Mouse (Mus musculus) heart, adult 10 weeks (tissue): ENCODE measurements around the gene Olfr571. TPM values are rescaled to one million over a fixed set of nuclear protein-coding genes. Genes with fewer than 3 reads are reported as not detected.

Experiments used
- polyA plus RNA-seq: library from polyadenylated mRNA; stranded (reverse); fragments of 350-450 nt; fragmentation: Illumina TruSeq; extraction: RNeasy Lipid Tissue Mini Kit (QIAGEN cat#74804); gene quantifications from one replicate; pipeline ENCODE4 v1.2.3, GENCODE M21; 2014; ENCODE audit warnings: low read depth, low replicate concordance

The Olfr571 gene
- not detected for polyA plus RNA-seq

GRCm38 (mm10) chr7:102917032-102917875, at the start of gene Olfr571:
Olfr571 (minus strand) TSS chr7:102917536.

GRCm38 (mm10) chr7:102962360-102962759, 45.0 kb upstream of the Olfr571 start, which contains the start of gene Olfr576:
Olfr576 (plus strand) TSS chr7:102962660.

GRCm38 (mm10) chr7:102958593-102958992, 41.3 kb upstream of the Olfr571 start, which contains the start of gene Olfr575:
Olfr575 (minus strand) TSS chr7:102958775.

GRCm38 (mm10) chr7:102948167-102948566, 30.8 kb upstream of the Olfr571 start, which contains the start of gene Olfr574:
Olfr574 (plus strand) TSS chr7:102948467.

GRCm38 (mm10) chr7:102942475-102942874, 25.1 kb upstream of the Olfr571 start, which contains the start of gene Olfr573-ps1:
Olfr573-ps1 (minus strand) TSS chr7:102942575.

GRCm38 (mm10) chr7:102924109-102924508, 6.8 kb upstream of the Olfr571 start, which contains the start of gene Olfr572:
Olfr572 (plus strand) TSS chr7:102924409.

GRCm38 (mm10) chr7:102890782-102891181, 26.6 kb downstream of the Olfr571 start, which contains the start of gene Olfr569:
Olfr569 (minus strand) TSS chr7:102890882.

GRCm38 (mm10) chr7:102876822-102877221, 40.5 kb downstream of the Olfr571 start, which contains the start of gene Olfr568:
Olfr568 (plus strand) TSS chr7:102877122.

GRCm38 (mm10) chr7:102858665-102859064, 58.7 kb downstream of the Olfr571 start, which contains the start of gene Olfr566:
Olfr566 (minus strand) TSS chr7:102858765.

Other genes with a start within 250 kb of the Olfr571 start
- 23.3 TPM for gene Trim68, start 230.2 kb downstream of the Olfr571 start, polyA plus RNA-seq
- not detected for gene Olfr557, start 221.6 kb downstream of the Olfr571 start, polyA plus RNA-seq
- gene Olfr558, start 215.3 kb downstream of the Olfr571 start, polyA plus RNA-seq: 6.0 TPM
- not detected for gene Olfr33, start 198.5 kb downstream of the Olfr571 start, polyA plus RNA-seq
- gene Olfr559, start 190.0 kb downstream of the Olfr571 start, polyA plus RNA-seq: not detected
- gene Olfr560, start 158.2 kb downstream of the Olfr571 start, polyA plus RNA-seq: 0.39 TPM
- 3.1 TPM for gene Olfr78, start 158.1 kb downstream of the Olfr571 start, polyA plus RNA-seq
- not detected for gene Olfr561, start 146.3 kb downstream of the Olfr571 start, polyA plus RNA-seq
- gene Olfr564, start 114.1 kb downstream of the Olfr571 start, polyA plus RNA-seq: not detected
- gene Olfr566, start 58.8 kb downstream of the Olfr571 start, polyA plus RNA-seq: not detected
- not detected for gene Olfr568, start 40.4 kb downstream of the Olfr571 start, polyA plus RNA-seq
- not detected for gene Olfr569, start 26.7 kb downstream of the Olfr571 start, polyA plus RNA-seq
- gene Olfr570, start 23.0 kb downstream of the Olfr571 start, polyA plus RNA-seq: not detected
- not detected for gene Olfr572, start 6.9 kb upstream of the Olfr571 start, polyA plus RNA-seq
- gene Olfr573-ps1, start 25.0 kb upstream of the Olfr571 start, polyA plus RNA-seq: not detected
- not detected for gene Olfr574, start 30.9 kb upstream of the Olfr571 start, polyA plus RNA-seq
- gene Olfr575, start 41.2 kb upstream of the Olfr571 start, polyA plus RNA-seq: not detected
- gene Olfr576, start 45.1 kb upstream of the Olfr571 start, polyA plus RNA-seq: not detected
- gene Olfr577, start 58.4 kb upstream of the Olfr571 start, polyA plus RNA-seq: not detected
- gene Olfr578, start 71.8 kb upstream of the Olfr571 start, polyA plus RNA-seq: not detected
- not detected for gene Olfr582, start 120.5 kb upstream of the Olfr571 start, polyA plus RNA-seq
- not detected for gene Olfr583, start 133.8 kb upstream of the Olfr571 start, polyA plus RNA-seq
- gene Olfr584, start 164.3 kb upstream of the Olfr571 start, polyA plus RNA-seq: not detected
- not detected for gene Olfr585, start 180.2 kb upstream of the Olfr571 start, polyA plus RNA-seq
- not detected for gene Olfr586, start 208.1 kb upstream of the Olfr571 start, polyA plus RNA-seq
- not detected for gene Olfr588-ps1, start 223.3 kb upstream of the Olfr571 start, polyA plus RNA-seq
- not detected for gene Olfr589, start 238.8 kb upstream of the Olfr571 start, polyA plus RNA-seq